Mouse (Mus musculus) gastrocnemius, postnatal 4 days (tissue): ENCODE measurements around the gene Foxn3. TPM values are rescaled to one million over a fixed set of nuclear protein-coding genes. Genes with fewer than 3 reads are reported as not detected.

ENCODE experiments used
- DNase-seq, 2 experiments: peaks; one replicate each; pipeline ENCODE4 v3.0.0; 2021 to 2022; ENCODE audit warnings: low spot score in 2 of 2, mixed read lengths in 2 of 2
- total RNA-seq, 2 experiments: library from RNA; stranded (reverse); gene quantifications; 2 replicates each; pipeline ENCODE4 v1.2.3; 2021

Gene Foxn3
- total RNA-seq, 2 experiments from 2014 or later, result 184 to 217 TPM

DNA sequence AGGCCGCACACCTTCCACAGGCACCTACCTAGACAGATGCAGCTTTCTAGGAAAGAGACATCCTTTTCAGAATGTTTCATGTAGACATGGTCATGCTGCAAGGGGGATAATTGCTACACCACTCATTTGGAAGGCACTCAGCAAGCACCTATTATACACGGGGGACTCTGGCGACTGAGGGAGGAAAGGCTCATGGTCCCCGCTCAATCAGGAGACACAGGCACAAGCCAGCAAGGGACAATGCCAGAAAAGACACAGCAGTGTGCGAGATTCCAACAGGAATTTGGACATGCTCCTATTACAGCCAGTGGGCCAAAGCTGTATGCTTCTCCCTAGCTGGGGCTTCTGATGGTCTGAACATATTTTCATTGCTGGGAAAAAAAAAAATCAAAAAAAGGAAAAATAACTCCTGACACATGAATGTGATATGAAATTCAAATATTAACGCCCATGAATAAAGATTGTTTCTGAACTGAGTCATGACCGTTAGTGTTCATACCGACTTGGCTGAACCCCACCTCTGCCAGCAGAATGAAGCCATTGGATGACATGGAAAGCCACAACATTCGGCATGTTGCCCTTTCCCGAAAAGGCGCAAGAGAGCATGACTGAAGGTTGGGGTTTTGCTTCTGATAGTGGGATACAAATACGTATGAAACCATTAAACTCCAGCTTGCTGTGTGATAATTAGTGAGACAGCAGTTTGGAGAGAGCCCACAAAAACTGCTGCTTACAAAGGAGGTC, 299.6 kb downstream of the Foxn3 start:
- DNase-seq, result no peak

DNA sequence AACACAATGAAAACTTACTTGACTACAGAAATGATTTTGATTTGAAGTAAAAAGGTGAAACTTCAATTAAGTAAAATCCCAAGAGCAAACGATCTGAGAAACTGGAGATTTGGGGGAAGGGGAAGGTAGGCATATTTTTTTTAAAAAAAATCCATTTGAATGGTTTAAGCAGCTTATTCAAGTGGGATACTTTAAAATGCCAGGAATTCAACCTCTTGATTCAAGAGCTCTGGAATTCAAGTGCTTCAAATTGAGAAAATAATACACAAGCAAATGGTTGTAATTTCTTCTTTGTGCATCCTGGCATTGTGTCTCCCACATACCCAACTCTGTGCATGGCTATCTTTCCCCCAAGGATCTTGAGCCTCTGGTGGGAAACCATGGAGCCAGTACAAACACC, 300.5 kb downstream of the Foxn3 start:
- DNase-seq, result no peak

DNA sequence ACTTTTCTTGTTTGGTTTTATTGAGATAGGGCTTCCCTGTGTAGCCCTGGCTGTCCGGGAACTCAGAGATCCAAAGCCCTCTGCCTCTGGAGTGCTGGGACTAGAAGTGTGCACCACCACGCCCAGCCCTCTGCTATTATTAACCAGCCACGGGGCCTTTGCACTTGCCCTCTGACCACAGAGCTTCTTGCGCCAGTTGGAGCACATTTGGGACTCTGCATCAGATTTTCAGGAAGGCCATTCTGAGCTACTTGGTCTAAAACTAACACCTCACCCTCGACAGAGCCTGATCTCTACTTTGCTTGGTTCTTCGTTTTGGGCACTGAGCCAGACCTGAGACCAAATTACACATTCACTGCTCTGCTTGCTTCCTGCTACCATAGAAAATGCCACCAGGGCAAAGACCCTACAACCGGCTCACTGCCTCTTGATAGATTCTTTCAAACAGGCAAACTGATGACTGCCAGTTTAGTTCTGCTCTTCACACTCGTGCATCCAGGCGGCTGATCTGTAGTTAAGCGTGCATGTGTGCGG, 301.2 kb downstream of the Foxn3 start:
- DNase-seq, result no peak

DNA sequence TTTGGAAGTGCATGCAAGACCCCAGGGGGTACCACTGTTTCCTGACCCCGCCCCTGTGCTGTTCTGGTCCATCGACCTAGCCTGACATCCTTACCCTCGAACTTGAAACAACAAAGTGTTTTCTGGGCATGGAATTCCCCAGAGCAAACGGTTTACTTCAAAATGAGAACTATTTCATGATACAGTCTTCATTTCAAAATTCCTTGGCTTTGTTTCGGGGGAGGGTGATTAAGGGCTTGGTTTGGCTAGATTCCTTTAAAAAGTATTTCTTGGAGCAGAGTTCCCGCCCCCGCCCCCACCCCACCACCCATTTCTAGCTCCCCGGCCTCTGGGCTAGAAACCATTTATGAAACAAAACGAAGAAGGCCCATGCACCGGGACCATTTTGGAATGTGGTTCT, 303.2 kb downstream of the Foxn3 start:
- no peak for DNase-seq

DNA sequence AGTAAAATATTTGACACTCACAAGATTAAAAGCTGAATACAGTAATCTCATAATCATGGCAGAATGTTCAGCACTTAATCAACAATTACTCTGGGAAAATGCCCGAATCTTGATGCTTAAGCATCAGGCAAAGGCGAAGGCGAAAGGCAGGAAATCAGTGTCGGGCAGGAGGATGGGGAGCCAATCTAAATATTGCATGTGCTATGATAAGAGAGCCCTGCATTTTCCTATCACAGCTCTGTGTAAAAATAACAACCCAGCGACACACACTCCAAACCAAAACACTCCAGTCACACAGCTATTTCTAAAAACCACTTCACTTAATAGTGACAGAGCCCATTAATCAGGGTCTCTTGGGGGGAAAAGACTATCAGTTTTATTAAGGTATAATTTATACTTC, 305.8 kb downstream of the Foxn3 start:
- DNase-seq, result no peak

DNA sequence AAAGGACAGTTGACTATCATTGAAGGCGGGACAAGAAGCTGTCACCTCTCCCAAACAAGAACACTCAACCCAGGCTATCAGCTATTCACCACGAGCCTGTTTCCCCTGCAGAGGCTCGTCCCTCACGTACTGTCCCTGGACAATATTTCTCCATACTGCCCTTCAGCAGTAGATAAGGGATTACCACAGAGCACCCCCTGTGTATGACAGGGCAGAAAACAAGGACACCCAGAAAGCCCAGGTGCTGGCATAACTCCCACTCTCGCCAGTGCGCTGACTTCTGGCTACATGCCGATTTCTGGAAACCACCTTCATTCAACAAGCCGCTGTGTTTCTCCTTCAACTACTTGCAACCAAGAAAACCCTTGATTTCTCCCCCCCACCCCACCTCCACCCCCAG, 306.4 kb downstream of the Foxn3 start:
- no peak for DNase-seq

DNA sequence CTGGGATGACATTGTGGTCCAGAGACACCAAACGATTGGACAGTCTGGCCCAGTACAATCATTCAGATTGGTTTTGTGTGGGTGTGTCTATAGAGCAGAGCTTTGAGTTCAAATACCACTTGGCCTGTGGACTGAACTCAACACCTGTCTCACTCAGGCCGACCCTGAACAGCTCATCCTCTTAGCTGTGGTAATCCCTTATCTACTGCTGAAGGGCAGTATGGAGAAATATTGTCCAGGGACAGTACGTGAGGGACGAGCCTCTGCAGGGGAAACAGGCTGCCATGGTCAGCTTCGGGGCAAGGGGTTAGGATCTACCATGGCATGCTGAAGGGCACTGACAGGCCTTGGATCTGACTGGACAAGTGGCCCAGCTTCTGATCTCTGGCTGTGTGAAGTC, 306.9 kb downstream of the Foxn3 start:
- no peak for DNase-seq

DNA sequence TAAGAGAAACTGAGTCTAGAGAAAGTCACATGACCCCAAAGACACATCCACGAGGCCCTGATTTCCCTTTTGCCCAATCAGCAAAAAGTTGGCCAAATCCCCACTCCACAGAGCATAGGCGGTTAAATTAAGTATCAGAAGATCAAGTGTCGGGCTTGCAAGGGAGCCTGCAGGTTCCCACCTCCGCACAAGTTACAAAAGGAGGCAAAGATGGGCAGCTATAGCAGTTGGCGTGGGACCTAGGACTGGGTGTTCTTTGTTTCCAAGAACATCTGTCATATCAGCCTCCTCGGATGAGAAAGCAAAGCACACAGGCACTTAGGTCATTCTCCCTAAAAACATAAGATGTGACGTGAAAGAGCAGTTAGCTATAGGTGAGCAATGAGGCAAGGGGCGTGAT, 308.9 kb downstream of the Foxn3 start:
- no peak for DNase-seq

DNA sequence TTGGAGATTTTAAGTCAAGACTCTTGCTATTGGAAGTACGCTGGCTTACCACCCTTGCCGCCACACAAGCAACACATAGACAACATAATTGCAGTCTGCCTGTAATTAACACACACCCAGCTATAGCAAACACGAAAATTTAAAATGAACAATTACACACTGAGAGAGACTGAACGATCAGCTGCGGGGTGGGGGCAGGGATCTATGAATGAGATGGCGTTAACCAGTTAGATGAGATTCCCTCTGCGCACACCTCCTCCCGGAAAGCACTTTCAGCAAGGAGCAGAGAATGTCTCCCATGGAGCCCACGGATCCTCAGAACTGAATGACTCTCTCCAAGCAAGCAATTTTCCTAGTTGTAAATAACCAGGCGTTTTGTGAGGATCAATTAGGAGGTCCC, 309.8 kb downstream of the Foxn3 start:
- DNase-seq, result no peak

DNA sequence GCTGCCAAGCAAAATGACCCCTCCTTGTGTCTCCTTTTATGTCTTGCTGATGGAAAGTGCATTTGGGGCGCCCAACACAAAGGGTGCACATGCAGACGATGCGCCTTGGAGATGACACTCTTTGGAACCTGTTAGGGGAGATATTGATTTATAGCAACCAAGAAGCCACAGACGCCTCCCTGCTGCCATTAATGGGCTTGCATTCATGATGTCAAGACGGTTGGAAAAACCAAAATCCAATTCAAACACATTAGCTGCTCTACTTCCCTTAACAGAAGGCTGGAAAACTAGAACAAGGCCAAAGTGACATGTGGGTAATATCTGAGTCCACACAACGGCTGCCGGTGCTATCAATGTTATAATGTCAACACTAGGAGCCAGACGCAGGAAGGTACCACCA, 314.8 kb downstream of the Foxn3 start:
- DNase-seq, result no peak

DNA sequence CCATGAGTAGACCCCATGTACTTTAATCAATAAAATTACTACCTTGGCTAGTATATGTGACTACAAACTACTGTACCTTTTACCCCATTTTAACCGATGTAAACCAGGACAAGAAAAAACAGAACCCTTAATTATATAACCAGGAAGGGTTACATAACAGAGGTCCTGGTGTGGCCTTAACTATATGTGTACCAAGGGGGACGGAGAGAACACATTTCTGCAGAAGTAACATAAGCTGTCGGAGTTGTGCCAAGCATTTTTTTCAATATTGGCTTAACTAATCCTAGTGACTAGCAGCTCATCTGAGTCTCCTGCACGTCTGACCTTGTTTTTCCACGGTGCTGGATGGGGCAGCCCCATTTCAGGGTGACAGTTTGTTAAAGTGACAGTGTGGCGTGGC, 315.4 kb downstream of the Foxn3 start:
- no peak for DNase-seq

DNA sequence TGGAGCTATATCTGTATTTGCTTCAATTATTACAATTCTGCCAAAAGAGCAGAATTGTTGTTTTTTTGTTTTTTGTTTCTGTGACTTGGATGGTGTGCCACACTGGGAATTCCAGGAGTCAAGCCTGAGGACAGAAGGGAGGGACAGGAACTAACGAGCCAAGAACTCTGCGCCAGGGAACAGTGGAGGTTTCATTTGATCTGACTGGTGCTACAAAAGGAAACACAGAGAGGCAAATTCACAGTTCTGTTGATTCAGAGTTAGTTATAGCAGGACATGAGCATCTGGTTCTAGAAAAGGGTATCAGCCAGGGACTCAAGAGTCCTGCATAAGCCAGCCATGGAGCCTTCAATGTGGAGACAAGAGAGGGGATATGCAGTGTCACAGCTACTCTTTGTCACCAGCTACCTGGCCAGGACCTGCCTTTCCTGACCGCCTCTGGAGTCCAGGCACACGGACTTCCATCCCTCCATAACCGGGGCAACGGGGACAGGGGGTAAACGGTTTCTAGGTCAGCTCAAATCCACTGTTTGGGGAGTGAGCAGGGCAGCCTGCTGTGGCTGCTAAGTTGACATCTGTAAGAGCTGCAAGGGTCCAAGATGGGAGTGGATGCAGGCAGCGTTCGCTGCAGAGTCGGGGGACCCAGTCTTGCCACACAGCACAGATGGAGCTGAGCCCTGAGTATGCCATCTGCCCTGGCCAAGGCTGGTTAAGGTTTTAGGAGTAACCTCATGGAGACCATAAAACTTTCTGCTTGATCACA, 316.2 kb downstream of the Foxn3 start:
- no peak for DNase-seq

DNA sequence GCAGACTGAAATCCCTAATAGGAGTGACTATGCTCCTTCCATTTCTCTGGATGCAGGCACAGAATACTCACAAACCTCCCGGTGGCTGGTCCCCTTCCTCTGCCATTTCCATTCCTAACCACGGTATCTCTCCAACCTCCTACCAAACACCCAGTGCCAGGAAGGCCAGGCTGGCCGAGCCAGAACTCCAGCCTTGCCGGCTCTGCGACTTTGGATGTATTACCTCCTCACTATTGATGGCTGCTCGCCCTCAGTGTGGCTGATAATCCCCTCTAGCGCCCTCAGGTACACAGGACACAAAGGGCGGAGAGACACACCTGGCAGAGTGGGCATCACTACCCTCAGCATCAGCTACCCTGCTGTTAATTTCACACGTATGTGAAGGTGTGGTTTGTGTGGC, 318.7 kb downstream of the Foxn3 start:
- no peak for DNase-seq

DNA sequence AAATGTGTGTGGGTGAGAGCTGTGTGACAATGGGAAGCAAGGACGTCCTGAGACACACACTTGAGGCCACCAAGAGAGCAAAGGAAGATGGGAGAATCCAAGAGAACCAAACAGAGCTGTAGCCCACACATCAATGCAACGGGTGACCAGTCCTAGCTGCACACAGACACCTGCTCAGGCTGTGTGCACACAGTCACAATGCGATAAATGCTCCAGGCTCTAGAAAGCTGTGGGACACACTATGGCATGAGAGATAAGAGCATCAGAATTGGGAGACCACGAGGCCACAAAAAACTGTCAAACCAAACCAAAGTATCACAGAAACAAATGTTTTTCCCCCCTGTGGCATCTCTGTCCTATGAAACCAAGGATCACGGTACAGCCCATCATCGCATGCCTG, 319.1 kb downstream of the Foxn3 start:
- DNase-seq, result no peak

DNA sequence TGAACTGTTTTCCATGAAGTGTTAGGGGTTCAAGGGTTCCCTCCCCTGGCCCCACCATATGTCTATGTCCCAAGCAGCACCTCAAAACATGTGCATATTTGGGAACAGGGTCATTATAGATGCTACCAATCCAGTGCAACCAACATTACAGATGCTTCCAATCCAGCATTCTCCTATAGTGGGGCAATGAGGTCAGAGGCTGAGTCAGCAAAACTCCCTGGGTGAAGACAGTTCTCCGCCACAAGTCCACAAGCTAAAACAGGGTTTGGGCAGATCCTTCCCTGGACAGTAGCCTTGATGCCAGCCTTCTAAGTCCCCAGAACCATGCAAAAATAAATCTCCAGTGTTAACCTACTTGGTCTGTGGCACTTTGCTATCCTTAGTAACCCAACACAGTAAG, 320.1 kb downstream of the Foxn3 start:
- no peak for DNase-seq

DNA sequence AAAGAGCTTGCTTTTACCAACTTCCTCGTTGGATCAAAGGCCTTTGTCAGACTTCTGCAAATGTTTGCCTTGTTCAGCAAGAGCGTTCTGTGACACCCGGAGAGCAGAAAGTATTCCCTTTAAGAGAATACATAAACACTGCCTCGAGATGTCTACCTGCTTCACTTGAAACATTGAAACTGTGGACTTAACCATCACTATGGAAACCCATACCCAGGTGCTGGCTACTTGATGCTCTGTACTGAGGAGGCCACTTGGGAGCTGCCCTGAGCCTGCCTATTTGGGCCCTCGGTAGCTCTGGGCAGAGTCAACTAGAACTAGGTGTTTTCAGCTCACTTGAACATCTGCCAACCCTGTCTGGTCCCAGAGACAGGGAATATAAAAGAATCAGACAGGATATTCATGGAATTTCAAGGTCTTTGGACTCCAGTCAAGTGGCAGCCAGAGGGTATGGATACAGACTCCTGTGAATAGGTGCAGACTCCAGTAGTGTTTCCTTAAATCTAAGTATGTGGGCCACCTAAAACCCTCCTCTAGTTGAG, 323.1 kb downstream of the Foxn3 start:
- DNase-seq, result no peak

DNA sequence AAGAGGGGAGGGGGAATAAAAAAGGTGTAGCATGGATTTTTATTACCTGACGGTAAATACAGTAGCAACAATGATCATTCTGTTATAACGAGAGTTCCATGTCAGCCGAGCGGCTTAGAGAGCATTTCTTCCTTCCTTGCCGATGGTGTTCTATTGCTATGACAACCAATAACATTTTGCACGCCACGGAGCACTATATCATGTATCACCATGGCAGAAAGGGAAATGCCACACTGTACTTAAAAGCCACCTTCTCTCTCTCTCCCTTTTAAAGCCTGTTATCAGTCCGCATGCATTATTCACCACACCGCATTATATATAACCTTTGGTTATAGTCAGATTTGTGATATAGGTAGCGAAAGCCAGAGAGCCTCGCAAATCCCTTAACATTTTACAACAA, 323.6 kb downstream of the Foxn3 start:
- DNase-seq, result no peak

DNA sequence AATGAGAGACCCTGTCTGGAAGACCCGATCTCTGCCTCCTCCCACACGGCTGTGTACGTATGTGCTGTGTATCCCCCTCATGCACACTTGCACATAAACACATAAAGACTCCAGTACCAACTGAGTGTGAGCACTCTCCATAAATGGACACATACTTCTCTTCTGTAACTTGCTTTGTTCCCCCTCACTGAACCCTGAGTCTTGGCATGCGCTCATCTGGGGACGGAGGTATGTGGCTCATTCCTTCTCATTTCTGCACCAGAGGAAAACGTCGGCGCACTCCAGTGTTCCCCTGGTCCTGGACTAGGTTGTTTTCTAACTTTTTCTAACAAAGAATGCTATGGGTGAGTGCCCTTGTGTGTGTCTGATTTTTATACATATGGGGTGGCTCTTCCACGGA, 325.9 kb downstream of the Foxn3 start:
- no peak for DNase-seq

DNA sequence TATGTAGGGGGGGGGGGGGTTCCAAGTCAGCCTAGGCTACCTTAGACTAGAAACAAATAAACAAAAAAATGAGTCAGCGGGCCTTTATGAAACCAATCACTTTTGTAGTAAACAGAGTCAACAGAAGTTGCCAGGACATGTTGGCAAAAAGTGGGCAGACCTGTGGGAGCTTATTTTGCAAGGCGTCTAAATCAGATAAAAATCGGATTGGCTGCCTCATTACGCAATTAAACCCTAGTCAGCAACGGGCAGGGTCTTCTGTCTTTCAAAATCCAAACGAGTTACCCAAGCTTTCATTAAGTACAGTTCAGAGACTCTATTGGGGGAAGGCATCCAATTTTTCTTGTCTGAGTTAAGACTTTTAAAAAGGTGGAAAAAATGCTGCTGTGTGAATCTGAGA, 329.0 kb downstream of the Foxn3 start:
- DNase-seq, result no peak

DNA sequence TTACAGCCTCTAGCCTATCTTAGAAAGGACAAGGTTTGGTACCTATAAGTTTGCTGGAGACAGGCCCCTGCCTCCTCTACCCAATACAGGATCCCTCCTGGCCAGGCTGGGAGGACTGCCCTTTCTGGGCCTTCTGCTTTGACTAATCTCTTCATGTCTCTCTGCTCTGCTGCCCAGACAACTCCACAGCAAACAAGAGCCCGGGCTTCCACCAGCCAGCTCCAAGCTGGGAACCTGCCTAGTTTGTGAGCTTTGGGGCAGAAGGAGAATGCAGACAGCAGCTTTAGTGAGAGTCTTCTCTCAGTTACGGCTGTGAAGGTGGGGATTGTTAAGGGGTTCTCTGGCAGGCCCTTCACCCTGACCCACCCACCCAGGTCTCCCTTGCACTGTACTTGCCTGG, 330.0 kb downstream of the Foxn3 start:
- DNase-seq, result no peak

DNA sequence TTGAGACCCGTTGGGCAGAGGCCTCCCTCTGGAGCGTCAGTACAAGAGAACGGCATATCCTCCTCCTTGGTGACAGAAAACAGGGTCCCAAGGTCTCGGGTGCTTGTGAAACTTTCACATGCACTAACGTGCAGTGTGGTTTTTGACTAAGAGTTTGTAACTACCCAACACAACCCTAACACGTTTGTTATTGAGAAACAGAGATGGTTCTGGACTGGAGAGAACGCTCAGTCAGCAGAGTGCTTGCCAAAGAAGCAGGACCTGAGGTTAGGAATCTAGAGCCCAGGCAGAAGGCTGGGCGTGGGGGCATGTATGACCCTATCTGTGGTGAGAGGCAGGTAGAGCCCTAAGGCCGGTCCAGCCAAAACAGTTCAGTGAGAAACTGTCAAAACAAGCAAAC, 330.9 kb downstream of the Foxn3 start:
- DNase-seq, result no peak

DNA sequence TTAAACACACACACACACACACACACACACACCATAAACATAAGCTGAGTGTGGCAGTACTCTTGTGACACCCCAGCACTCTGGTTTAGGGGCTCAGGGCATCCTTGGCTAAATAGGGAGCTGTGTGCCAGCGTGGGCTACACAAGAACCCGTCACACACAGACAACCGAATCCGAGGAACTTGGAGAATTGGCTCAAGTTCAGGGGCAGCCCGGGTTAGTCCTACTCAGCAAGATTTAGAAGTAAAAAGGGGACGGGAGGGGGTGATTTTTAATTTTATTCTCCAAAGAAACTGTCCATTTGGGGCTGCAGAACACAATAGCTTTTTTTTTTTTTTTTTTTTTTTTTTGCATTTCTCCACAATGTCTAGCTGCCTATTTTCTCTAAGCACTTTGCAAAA, 332.1 kb downstream of the Foxn3 start:
- no peak for DNase-seq

DNA sequence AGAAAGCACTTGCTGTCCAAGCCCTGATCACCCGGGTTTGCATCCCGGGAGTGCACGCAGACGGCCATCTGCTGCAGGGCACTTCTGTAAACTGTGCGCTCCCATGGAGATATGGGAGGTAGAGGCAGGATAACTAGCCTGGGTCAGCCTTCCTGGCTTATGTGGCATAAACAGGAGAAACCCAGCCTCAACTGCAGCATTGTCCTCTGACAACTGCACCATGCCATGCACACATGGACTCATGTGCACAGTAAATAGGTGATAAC, 332.7 kb downstream of the Foxn3 start:
- no peak for DNase-seq
